Mouse (Mus musculus) spleen, postnatal 4 days (tissue): ENCODE data around the gene Sipa1.
"Not testable (repeated sequence)": the region's sequence is repeated elsewhere in the genome, so short reads cannot be mapped to it uniquely, and the experiment has no call there.

Experiments used
- DNase-seq, 2 experiments: peaks; one replicate each; pipeline ENCODE4 v3.0.0; 2022; ENCODE audit warnings: low spot score in 2 of 2

The Sipa1 gene

DNA sequence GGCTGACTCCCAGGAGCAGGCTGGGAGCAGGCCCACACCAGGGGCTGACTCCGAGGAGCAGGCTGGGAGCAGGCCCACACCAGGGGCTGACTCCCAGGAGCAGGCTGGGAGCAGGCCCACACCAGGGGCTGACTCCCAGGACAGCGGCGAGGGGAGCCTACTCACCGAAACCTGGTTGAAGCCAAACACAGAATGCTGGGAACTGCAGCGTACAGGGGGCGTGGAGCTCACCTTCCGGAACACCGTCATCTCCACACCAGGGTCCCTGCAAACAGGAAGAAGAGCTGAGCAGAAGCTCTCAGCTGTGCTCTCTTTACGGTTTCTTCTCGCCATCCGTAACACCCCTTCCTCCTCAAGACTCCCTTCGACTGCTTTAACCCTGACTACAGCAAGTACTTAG lies 23.4 kb upstream of the Sipa1 start:
- not testable (repeated sequence) for DNase-seq

DNA sequence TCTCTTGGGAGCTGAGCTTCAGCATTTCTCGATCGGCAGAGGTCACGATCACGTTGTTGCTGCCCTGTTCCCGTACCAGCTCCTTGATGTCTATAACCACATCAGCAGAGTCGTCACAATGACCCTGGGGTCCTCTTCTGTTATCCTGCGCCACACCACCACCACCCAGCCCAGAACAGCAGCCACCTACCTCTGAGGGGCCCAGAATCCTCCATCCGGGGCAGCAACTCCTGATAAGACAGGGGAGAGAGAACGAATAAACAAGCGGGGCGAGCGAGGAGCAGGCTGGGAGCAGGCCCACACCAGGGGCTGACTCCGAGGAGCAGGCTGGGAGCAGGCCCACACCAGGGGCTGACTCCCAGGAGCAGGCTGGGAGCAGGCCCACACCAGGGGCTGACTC lies 22.9 kb upstream of the Sipa1 start:
- DNase-seq: no peak

DNA sequence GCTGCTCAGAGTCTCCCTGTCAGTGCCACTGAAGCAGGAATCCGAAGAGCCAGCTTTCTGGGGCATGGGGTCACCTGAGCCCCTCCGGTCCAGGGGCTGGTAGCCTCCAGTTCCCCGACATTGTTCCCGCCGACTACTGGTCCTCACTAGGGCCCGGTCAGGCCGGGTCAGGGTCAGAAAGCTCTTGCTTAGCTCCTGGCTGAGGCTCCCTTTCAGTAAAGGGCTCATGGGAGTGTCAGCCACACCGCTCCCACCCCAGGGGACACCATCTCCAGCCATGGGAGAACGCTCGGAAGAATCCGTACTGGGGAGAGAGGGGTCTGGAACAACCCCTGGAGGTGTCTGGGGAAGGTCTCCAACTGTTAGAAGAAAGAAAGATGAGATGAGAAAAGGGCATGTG lies 22.4 kb upstream of the Sipa1 start:
- DNase-seq: no peak

DNA sequence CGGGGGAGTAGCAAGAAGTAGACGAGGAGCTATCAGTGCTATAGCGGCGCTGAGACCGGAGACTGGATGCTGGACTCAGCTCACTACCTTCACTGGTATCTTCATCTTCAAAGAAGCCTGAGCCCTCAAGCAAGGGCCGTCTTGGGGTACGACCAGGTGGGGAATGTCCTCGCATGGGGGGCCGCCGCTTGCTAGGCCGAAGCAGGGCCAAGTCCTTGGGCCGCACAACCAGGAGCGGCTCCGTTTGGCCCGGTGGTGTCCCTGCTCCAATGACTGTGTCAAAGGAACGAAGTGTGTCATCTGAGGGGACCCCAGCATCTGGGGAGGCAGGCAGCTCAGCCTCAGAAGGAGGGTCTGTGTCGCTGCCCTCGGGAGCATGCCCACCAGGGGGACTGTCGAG lies 21.9 kb upstream of the Sipa1 start:
- no peak for DNase-seq

DNA sequence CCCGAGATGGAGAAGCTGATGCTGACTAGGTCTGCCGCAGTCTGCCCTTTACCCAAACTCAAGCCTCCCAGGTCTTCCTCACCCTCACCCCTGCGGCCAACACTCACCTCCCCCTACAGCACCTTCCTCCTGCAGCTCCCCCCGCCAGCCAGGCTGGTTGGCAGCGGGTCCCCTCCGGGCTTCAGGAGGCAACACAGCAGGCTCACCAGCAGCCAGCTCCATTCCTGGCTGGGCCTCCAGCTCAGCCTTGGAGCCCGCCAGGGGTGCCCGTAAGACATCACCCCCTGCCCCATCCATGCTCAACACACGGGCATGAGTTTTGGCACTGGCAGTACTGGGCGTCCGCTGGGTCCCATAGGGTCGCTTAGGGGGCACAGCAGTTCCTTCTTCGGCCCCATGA lies 21.5 kb upstream of the Sipa1 start:
- DNase-seq: no peak

DNA sequence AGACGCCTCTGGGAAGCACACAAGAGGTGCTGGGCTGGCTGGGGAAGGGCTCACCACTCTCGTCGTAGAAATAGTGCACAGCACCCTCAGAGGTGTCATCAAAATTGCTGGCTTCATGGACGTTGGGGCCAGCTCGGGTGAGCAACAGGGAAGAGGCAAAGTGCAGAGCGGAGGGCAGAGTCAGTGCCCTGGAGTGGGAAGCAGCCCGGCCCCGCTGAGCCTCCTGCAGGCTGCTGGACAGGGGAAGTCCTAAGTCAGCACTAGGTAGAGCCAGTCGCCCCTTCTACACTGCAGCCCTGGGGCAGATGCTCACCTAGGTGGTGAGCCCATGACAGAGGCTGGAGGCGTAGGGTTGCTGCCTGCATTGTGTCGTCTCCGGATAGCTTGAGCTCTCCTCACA lies 20.7 kb upstream of the Sipa1 start:
- no peak for DNase-seq

DNA sequence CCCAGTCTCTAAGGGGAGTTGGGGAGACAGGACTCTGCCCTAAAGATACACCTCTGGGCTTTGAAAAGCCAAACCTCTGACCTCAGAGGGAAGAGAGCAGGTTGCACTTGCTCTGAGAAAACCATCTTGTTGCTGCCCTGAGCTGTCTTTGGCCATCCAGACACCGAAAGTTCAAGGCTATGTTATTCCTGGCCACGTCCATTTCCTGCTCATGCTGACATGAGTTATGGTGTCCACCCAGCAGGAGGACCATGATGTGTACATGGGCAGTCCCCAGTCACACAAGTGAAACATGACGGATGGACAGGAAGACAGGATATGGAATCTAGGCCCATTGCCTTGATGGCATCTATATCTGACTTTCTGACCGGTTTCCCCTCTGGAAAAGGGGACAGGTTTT lies 16.9 kb upstream of the Sipa1 start:
- no peak for DNase-seq

DNA sequence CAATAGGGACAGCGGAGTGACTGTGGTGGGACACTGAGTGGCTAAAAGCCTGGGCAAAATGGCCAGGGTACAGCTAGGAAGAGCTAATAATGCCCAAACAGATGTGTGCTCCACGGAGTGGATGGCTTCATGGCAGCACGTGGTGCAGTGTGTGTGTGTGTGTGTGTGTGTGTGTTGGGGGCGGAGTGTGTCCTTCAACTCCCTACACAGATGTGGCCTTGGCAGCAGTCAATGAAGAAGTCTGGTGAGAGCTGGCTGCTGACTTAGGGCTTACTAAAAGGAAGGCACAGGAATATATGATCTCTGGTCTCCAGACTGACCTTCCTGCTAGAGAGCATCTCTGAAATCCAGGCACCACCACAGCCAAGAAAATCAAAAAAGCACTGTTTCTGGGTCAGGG lies 4.9 kb upstream of the Sipa1 start:
- no peak for DNase-seq

DNA sequence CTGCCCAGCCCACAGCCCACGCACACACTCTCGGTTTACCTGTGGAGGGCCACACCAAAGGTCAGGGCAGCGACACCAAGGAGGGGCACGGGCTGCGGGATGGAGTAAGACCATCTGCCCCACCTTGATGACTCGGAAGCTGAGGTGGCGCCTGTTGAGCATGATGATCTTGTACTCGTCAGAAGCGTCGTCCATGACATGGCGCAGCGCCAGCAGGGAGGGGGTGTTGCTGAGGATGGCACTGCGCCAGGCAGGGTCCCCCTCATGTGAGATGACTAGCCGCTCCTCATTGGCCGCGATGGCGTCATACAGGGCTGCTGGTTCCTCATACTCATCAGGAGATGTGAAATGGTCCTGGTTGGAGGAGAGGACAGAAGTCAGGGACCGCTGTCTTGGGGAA lies 2.9 kb upstream of the Sipa1 start:
- no peak for DNase-seq

DNA sequence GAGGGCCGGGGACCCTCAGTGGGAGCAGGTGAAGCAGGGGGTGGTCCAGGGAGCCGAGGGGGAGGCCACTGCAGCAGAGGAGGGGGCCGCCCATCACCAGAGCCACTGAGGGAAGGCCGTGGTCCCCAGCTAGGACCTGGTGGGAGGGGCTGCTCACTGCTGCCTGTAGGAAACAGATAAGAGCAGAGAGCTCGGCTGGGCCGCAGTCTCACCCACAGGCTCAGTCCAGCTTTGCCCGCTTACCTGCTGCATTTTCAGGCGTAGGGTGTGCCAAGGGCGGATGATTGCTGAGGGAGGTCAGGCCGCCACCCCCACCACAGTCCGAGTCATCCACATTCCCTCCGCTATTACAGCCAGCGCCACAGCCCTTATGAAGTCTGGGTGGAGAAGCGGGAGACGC lies 2.0 kb upstream of the Sipa1 start:
- DNase-seq: peak; percentile 85 to 88

DNA sequence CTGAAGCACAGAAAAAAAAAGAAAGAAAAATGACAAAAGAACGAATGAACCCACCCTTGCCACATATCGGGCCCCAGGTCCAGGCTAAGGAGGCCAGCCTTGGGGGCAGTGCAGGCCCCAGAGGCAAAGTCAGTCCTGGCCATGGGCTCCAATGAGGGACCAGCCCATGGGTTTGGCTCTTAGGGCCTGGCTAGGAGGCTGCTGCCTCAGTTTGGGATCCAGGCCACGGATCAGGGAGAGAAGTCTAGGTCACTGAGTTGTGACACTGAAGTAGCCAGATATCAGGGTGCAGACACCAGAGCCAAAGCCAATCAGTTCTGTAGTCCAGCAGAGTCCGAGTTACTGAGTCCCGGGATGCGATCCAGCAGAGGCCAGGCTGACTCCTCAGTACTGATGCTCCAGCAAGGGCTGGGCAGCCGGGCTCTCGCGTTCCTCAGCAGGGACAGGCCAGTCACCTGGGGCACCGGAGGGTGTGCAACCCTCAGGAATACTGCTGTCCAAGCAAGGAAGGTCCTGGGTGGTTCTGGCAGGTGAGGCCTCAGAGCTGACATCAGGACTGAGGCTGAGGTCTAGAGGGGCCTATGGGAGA lies 1.3 kb upstream of the Sipa1 start:
- DNase-seq: peak in 1 of 2 experiments; percentile 44

DNA sequence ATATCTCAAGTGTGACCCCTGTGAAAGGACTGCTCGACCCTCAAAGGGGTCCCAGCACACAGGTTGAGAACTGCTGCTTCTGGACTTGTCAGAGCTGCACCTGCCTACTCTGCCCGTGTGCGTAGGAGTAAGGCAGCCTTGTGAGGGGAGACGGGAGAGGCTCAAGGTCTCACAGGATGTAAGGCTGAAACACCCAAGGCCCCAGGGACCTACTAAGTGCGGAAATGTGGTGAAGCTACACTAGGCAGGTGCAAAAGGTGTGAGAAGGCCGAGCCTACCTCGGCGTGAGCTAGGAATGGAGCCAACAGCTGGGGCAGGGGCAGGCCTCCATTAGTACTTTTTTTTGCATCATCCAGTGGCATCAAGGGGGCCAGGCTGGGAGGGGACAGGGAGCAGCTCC lies 1.2 kb downstream of the Sipa1 start:
- DNase-seq: peak in 1 of 2 experiments; percentile 57

DNA sequence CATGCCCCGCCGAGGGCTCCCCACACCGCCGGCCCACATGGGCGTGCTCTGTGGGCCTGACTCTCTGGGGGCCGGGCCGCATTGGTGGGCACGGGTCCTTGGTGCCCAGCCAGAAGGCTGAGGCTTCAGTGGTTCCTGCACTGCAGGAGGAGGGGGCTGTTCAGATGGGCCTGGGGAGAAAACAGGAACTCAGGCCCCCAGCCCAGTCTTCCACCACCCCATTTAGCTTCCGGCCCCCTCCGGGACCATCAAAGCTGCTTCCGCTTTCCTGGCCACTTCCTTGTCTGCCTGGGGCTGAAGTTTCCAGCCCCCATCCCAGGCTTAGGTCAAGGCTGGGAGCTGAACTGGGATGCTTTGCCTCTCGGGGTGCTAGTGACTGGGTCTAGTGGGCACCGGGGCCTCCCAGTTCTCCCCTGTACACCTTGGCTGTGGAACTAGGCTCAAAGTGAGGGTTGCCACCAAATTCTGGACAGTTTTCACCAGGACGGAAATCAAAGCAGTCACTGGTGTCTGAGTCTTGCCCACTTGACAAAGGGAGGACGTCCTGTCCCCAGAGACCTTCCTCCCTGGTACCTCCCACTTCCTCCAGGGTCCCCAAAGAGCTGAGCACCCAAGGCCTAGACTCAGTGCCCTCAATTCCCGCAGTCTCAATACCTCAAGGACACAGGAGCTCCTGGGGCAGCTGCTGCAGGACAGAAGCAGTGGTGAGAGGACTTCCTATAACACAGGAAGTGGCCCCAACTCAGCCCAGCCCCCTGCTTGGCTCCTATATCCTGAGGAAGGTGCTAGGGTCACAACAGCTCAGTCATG lies 2.4 kb downstream of the Sipa1 start:
- peak; percentile 71 to 81 for DNase-seq

DNA sequence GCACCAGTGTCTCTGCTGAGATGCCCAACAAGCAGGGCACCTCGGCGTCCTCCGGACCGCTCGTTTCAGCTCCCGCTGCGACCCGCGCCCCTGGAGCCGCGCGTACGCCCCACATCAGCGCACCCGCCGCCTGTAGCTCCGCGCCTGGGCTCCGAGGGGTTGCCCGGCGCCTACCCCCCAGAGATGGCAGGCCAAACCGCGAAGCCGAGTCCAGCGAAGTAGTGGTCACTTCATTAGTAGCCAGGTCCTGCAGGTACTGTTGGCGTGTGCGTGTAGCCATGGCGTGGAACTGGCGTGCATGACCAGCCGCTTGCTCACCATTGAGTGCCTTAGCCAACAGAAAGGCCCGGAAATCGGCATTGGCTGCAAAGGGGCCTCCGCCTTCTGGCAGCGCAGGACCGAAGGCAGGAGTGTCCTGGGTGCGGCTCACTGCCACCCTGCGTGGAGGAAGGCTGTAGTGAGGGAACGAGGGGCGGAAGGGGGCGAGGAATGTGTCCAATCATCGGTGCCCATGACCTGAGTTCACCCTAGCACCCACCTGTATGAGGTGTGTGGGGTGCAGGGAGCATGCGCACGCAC lies 8.7 kb downstream of the Sipa1 start:
- DNase-seq: peak in 1 of 2 experiments; percentile 60

DNA sequence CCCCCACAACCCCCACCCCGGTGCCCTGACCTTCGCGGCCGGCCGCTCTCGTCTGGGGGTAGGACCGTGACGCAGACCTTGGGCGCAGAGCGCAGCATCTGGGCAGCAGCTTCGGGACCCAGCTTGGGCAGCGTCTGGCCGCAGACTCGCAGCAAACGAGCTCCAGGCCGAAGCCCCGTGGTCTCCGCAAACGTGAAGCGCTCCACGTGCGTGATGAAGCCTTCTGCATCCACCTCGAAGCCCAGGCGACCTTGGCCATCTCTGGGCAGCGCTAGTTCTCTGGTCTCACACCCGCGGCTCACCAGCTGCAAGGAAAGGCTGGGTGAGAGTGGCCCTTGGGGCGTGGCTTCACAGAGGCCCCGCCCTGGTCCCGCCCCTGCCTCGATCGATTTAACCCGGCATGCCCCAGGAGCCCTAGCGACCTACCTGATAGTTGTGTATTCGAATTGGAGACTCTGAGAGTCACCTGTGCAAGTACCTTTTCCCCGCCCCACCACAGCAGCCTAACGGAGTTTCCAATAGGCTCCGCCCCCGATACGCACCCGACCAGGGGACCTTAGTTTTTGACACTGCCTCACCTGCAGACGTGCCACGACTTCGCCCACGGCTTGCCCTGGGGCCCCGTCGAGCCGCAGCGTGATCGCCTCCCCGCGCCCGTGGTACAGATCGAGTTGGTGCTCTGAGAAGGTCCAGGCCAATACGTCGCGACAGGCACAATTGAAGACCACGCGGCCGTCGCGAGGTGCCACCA lies 9.4 kb downstream of the Sipa1 start:
- peak in 1 of 2 experiments; percentile 68 for DNase-seq

DNA sequence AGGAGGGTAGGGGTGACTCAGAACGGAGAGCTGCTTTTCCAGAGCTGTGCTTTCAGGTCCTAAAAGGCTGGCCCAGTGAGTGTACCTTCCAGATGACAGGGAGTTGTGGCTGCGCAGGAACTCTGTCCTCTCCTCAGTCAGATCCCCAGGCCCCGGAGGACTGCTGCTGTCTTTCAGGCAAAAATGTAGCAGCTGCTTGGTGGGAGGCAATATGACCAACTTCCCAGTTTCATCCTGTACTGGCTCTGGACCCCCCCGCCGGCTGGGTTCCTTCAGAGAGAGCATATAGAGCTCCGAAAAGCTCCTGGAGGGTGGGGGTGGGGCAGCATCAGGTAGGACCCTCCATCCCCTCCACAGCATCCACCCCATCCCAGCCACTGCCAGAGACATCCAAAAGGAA lies 10.9 kb downstream of the Sipa1 start:
- no peak for DNase-seq

DNA sequence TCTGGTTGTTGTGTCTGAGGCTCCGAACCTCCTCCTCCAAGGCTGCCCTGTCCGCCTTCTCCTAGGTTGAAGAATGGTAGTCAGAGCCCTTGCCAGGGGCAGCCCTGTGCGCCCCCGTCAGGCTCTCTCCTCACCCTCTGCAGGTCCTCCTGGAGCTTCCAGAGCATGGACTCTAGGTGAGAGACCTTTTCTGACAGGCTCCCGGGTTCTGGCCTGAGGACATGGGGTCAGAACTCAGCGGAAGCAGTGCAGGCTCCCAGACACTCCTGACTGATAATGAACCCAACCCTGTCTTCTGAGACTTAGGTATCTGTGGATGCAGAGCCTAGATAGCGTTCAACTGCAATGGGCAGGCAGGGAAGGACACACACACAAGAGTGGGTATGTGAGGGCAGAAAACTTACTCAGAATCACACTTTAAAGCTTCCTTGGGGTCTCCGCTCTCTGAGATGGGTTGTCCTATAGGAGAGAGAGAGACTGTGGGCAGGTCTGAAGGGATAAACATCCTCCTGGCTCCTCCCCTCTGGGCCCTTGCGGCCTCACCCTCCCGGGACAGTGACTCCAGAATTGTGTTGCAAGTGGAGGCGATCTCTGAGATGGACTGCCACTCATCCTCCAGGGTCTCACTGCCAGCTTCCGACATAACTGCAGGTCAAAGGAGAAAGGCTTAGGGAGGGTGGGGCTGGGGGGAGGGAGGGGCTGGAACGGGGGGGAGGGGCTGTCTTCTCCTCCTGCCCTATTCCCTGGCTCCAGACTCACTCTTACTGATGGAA lies 11.8 kb downstream of the Sipa1 start:
- DNase-seq: no peak

DNA sequence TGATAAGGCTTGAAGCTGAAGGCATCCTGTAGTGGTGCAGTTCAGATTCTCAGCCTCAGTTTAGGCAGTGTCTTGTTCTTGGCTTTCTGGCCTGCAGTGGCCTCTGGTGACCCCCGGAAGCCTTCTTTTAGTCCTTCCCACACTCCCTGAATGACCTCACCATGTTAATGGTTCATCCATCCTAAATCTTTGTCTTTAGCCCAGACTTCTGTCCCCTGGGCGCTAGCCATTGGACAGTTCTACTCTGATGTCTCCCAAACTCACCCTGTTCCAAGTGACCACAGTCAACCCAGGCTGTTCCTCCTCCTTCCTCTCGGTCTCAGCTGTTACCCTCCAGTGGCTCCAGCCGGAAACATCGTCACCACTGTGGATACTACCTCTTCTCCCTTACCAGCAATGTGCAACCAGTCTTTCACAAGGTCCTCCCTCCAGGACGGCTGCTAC lies 14.2 kb downstream of the Sipa1 start:
- no peak for DNase-seq

DNA sequence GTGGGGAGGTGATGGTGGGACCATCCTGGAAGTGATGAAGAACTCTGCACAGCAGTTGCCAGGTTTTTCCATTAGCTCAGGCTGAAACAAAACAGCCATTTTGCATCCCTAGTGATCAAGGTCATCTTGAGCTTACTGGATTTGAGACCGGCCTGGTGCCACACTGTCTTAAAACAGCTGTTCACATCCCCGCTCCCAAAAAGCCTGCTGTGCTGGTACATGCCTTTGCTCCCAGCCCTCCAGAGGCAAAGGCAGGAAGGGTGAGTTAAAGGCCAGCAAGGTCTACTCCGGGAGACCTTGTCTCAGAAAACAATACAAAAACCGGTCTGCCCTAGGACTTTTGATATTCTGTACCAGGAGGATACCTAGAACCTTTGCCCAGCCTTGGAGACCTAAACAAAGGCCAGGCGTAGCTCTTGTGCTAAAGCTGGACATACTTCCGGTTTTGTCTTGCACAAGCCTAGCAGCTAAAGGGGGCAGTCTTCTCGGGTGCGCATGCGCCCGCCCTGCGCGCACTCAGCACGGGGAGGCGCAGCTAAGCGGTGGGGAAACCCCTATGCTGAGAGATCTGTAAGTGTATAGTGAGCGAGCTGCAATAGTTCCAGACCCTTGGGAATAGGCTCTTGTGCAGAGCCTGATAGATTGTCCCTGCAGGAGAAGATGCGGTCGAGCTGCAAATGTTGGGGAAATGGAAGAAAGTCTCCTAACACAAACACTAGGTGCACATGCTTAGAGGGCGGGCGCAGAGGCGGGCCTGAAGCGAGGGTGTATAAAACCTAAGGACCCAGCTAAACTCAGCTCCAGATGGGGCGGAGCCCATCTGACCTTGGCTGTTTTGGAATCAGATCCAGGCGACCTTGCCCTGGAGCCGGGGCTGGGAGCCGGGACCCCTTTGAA lies 14.9 kb downstream of the Sipa1 start:
- peak; percentile 80 to 89 for DNase-seq

DNA sequence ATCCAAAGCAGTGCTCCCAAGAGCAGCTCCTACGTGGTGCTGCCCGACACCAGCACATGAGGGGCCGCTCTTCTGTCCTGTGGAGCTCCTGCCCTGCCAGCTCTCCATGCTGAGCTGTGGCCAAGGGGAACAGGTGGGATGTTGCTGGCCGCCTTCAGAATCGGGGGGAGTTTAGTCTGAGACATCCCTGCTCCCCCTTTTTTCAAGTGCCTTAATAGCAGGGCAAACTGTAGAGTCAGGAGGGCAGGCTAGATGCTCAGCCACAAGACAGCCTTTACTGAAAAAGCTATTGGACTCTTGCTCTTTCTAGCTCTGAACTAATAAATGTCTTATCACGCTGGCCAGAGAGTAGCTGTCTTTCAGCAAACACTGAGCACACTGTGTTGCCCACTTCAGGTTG lies 15.7 kb downstream of the Sipa1 start:
- no peak for DNase-seq
